Mouse (Mus musculus): ENCODE measurements around the gene Stxbp4.

GRCm38 (mm10) chr11:90517750-90518149, 120.1 kb downstream of the Stxbp4 start:
- TF ChIP-seq RAD21 (IDR thresholded peaks at IDR 0.05; ENCODE audit: low read depth, low read length), result no peak
- TF ChIP-seq POLR2A (IDR thresholded peaks at IDR 0.05; ENCODE audit: control insufficient read depth in 1 of 2, insufficient read depth in 1 of 2, low read depth in 1 of 2, low read length in 2 of 2, poor library complexity in 1 of 2), result no peak
- no peak for TF ChIP-seq MEF2A (IDR thresholded peaks at IDR 0.05; ENCODE audit: extremely low read depth, insufficient replicate concordance, low read depth, low read length, poor library complexity, severe bottlenecking)
- no peak for TF ChIP-seq E2F4 (IDR thresholded peaks at IDR 0.05; ENCODE audit: borderline replicate concordance, low read depth, low read length)
- TF ChIP-seq GATA1 (IDR thresholded peaks at IDR 0.05; ENCODE audit: low read depth, low read length), result no peak
- no peak for TF ChIP-seq USF1 (IDR thresholded peaks at IDR 0.05; ENCODE audit: low read depth, low read length)
- no peak for TF ChIP-seq SMC3 (IDR thresholded peaks at IDR 0.05; ENCODE audit: low read depth, low read length)
- no peak for TF ChIP-seq TAL1 (IDR thresholded peaks at IDR 0.05; ENCODE audit: low read length)
- no peak for TF ChIP-seq MAX (IDR thresholded peaks at IDR 0.05; ENCODE audit: low read length)
- no peak for TF ChIP-seq NRF1 (IDR thresholded peaks at IDR 0.05; ENCODE audit: insufficient read depth, low read depth, low read length, poor library complexity, severe bottlenecking)
- no peak for TF ChIP-seq ZMIZ1 (IDR thresholded peaks at IDR 0.05; ENCODE audit: low read depth, low read length)

All from MEL (cell line).